Mouse (Mus musculus) lung, postnatal 0 days (tissue): ENCODE measurements at regions not wholly inside any gene's neighbourhood (a gene's known extent, or its start where the extent isn't known, plus 50 kb on each side); places are given as distances from the start of the nearest gene placed in this dataset.

Experiments
- CTCF ChIP-seq: IDR thresholded peaks from 2 replicates; pipeline ENCODE4 v1.5.1; 2016; ENCODE audit warnings: antibody characterized with exemption, mild to moderate bottlenecking
- EP300 ChIP-seq: IDR thresholded peaks from 2 replicates; pipeline ENCODE4 v1.6.1; 2016; ENCODE audit warnings: antibody characterized with exemption, mild to moderate bottlenecking, control low read depth

- TF ChIP-seq CTCF (no peak), EP300 (no peak; the same call in 1 of the 2 replicates)
Measured at GRCm38 (mm10) chr12:9915726-9916140, 345.8 kb downstream of the Osr1 start.
